Mouse (Mus musculus): ENCODE results near the gene Mip.

GRCm38 (mm10) chr10:128240131-128240530, 14.5 kb downstream of the Mip start:
- TF ChIP-seq POLR2A (IDR thresholded peaks at IDR 0.05; ENCODE audit: low read depth, low read length) (no peak), CTCF (IDR thresholded peaks at IDR 0.05; ENCODE audit: extremely low read depth, insufficient read depth, insufficient read length, insufficient replicate concordance) (no peak)

All from spleen, adult 2 months (tissue).